Mouse (Mus musculus) frontal cortex, adult 2 months (tissue): ENCODE data around the gene Lsamp. TPM values are rescaled to one million over a fixed set of nuclear protein-coding genes. Genes with fewer than 3 reads are reported as not detected.

Source experiments
- DNase-seq, 2 experiments: peaks; one replicate each; pipeline ENCODE4 v3.0.0; 2022; ENCODE audit warnings: low spot score in 1 of 2; ENCODE audit errors: extremely low spot score in 1 of 2
- polyA plus RNA-seq: library from polyadenylated mRNA; depleted of rRNA; stranded (reverse); fragments of >200 nt; gene quantifications from 2 replicates; pipeline ENCODE4 v1.2.3, GENCODE M21; 2012

The Lsamp gene
- polyA plus RNA-seq, 1 experiment = 96.8 TPM

- DNase-seq = peak in 1 of 2 experiments; percentile 29
These were observed 655.6 kb downstream of the Lsamp start for GRCm38 (mm10) chr16:40639621-40640371.

DNA sequence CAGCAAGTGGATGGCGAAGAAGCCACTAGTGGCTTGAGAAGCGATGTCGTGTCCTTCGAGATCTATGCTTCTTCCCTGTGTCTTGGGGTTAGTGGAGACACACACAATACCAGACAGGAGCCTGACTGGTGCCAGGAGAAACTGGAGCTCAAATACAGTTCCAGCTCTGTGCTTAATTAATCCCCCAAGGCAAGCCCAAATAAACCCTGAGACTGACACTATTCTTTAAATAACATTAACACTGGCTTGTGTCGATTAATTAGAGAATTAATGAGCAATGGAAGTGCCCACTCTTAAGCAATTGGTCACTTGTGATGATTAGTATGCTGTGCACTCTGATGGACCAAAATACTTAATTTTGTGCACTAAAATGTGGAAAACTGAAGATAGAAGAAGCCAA lies 668.6 kb downstream of the Lsamp start:
- no peak for DNase-seq

DNA sequence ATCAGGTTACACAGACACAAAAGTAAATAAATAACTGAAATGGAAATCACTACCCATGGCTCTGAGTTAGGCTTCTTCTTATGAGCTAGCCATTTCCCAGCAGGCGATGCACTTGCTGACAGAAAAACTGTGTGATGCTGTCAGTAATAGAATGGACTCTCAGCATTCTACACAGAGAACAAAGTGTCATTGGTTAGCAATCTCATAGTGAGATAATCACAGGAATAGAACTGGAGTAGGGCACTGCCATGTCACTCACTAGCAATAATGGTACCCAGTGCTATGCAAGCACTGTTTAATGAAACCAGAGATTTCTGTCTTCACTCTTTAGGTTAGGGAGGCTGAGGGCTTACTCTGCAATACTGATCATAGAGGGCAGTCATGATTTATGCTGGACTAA lies 669.3 kb downstream of the Lsamp start:
- no peak for DNase-seq

DNA sequence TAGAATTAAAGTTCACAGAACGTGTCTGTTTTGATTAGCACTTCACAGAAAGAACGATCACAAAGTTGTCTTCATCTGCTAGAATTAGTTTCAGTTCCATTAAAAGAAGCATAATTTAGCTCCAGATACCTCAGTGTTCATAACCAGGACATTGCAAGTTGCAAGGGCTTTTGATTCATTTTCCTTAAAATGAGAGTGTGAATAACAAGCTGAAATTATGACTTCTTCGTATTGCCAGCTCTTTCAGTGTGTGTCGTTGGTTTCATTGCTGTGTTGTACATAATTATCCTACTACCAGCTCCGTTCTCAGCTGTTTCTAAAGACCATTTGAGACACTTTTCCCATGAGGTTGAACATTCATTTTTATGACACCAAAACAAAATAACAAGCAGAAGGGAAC lies 672.2 kb downstream of the Lsamp start:
- peak in 1 of 2 experiments; percentile 10 for DNase-seq

DNA sequence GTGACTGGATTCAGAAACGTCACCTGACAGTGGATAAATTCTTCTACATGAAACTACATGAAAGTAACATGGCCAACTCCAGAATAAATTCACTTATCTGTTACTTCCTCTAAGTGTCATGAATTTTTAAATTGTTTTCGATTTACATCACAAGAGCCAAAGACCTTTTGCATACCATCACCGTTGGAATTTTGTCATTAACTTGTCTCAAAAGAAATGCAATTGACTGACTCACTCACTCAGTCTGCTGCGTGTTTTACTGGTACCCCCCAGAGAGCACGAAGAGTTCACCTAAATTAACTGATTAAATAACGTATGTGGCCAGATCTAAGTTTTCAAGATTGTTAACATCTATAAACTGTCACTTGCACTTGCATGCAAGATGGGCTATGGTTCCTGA lies 672.7 kb downstream of the Lsamp start:
- DNase-seq = no peak

DNA sequence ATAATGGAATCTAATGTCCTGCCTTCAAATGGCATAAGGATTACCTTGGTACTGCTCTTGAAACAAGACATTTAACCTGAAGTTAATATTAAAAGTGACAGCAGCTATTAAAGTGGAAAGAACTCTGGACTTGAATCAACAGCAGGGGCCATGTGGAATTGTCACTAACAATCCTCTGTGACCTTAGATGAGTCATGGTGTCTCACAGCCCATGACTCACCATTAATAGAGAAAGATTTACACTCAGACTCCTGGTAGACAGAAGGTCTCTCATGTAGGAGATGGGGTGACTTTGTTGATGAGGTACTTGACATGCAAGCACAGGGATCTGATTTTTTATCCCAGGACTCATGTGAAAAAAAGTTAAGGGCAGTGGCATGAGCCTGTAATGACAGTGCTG lies 701.4 kb downstream of the Lsamp start:
- no peak for DNase-seq

DNA sequence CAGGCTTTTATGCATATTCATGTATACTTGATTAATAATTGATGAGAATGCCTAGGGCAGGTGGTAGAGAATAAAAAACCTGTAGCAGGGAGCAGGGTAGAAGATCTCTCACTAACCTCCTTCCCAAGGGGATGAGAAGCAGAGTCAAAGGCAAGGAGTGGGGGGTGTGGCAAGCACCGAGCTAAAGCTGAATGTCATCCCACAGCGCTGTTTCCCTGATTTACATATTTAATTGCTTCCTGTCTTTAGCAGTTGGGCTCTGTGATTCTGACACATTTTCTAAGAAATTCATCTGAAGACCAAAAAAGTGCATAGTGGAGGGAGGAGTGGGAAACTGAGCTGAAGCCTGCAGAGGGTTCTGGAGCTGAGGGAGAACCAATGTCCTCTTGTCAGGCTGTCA lies 708.1 kb downstream of the Lsamp start:
- DNase-seq = peak; percentile 4 to 40

- DNase-seq = no peak
These were observed 713.1 kb downstream of the Lsamp start for GRCm38 (mm10) chr16:40697253-40697652.

- DNase-seq = peak in 1 of 2 experiments; percentile 14
These were observed 724.4 kb downstream of the Lsamp start for GRCm38 (mm10) chr16:40708558-40708957.

- no peak for DNase-seq
These were observed 725.4 kb downstream of the Lsamp start for GRCm38 (mm10) chr16:40709574-40709973.

- no peak for DNase-seq
These were observed 725.9 kb downstream of the Lsamp start for GRCm38 (mm10) chr16:40710068-40710467.

DNA sequence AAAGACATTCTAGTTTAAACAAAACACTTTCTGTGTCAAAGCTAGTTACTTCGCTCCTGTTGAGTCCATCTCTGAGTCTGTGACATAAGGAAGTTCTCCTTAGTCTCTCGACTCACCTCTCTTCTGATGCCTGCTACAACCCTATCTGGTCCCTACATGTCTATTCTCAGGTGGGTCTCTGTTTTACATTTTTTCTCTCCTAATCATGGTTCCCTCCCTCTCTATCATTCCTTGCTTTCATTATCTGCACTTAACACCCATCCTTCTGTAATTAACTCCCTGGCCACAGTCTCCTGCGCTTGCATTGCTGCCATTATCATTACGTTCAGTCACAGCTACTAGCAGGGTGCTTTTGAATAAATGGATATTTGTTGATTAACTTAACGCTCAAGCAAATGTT lies 726.3 kb downstream of the Lsamp start:
- DNase-seq = no peak

DNA sequence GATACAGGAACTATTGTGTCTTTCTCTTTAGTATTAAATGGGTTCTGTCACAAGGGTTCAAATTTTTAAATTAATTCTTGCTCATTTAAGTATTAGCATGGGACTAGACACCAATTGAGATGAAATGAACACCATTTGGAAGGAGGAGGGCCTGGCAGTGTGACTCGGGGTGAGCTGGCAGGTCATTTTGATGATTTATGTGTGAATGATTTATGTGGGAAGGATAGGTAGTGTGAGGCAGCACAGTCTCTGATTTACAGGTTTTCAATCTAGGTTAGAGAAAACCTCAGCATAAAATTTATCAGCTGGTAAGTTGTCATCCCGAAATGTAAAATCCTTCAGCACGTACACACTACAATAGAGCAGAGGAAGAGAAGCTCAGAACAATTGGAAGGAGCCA lies 729.6 kb downstream of the Lsamp start:
- no peak for DNase-seq

- DNase-seq = peak; percentile 35 to 85
These were observed 754.9 kb downstream of the Lsamp start for GRCm38 (mm10) chr16:40739015-40739414.

GRCm38 (mm10) chr16:40739771-40740170 lies 755.6 kb downstream of the Lsamp start:
- no peak for DNase-seq

GRCm38 (mm10) chr16:40740273-40740672 lies 756.1 kb downstream of the Lsamp start:
- DNase-seq = no peak

DNA sequence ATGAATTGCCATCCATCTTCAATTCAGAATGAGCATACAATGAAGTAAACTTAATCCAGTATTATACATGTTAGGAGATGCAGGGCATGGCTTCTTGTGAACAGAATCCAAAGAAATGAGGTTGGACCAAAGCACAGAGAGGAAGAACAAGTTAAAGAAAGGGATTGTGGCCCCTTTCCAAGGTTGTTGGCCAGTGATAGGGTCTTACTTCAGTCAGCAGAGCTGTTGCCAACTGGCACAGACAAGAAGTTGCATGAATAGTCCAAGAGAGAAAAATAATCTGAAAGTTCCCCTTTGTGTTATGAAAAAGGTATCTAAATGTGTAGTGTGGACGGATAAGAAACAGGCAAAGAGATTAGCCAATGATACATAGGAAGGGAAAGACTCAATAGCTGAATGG lies 843.0 kb downstream of the Lsamp start:
- DNase-seq = peak in 1 of 2 experiments; percentile 35

- DNase-seq = no peak
These were observed 847.4 kb downstream of the Lsamp start for GRCm38 (mm10) chr16:40831536-40831935.

GRCm38 (mm10) chr16:40841765-40842164 lies 857.6 kb downstream of the Lsamp start:
- DNase-seq = no peak

GRCm38 (mm10) chr16:40866733-40867132 lies 882.6 kb downstream of the Lsamp start:
- DNase-seq = peak in 1 of 2 experiments; percentile 29

DNA sequence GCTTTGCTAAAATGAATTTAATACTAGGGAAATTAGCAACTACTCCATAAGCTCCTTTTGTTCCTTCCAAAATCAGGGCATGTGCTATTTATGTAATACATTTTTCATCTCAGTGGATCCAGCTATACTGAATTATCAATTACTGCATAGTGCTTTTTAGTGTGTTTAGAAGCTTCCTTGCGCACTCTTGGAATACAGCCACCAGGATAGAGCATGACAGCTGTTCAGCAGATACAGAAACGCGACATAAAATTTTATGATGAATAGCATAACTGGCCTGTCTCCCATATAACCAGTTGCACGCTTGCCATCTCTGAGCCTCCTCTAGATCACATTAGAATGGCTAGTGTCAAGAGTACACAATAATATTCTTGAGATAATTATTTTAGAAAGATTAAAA lies 894.1 kb downstream of the Lsamp start:
- DNase-seq = peak in 1 of 2 experiments; percentile 52

DNA sequence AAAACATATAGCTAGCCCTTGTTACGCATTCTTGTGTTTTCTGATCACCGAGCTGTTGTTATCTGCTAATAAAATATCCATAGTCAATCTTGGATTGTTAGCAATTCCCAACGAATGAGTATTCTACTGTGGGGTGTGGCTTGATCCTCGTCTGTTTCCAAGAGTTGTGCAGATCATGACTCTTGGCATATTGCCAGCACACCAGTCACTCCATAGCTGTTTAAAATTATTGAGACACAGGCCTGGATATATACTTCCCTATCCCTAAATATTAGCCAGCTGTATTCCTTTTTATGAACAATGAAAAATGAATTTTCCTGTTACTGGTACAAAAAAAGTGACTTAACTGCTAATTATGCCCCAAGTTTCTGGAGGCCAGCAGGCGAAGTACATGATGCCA lies 897.8 kb downstream of the Lsamp start:
- no peak for DNase-seq

- DNase-seq = no peak
These were observed 907.2 kb downstream of the Lsamp start for GRCm38 (mm10) chr16:40891338-40891737.
